Mouse (Mus musculus) limb, embryonic 14.5 days (tissue): ENCODE data around the gene Sema7a. TPM values are rescaled to one million over a fixed set of nuclear protein-coding genes. Genes with fewer than 3 reads are reported as not detected.

ENCODE experiments used
- ATAC-seq: fragments of 200-750 bp; cut with Nextera tagmentation; 2 replicates; pipeline ENCODE4 v1.8.0; 2017; ENCODE audit warnings: low read depth, moderate number of reproducible peaks, moderate TSS enrichment; ENCODE audit not compliant: low FRiP score
- DNase-seq: peaks from one replicate; pipeline ENCODE4 v3.0.0-alpha.2; 2015; ENCODE audit warnings: low spot score
- H3K27ac ChIP-seq: fragments of 300-500 bp; sonication (generic); replicated peaks from 2 replicates; pipeline ENCODE4 v1.5.1; 2014; ENCODE audit warnings: low read depth, mild to moderate bottlenecking, low read length, moderate library complexity, mixed read lengths
- H3K27me3 ChIP-seq: fragments of 300-500 bp; sonication (generic); 2 replicates; pipeline ENCODE4 v1.6.1; 2014; ENCODE audit warnings: low read length, mixed read lengths; ENCODE audit not compliant: control insufficient read depth, insufficient read depth
- H3K36me3 ChIP-seq: fragments of 300-500 bp; sonication (generic); 2 replicates; pipeline ENCODE4 v1.6.1; 2014; ENCODE audit warnings: mild to moderate bottlenecking, low read length, moderate library complexity, mixed read lengths; ENCODE audit not compliant: control insufficient read depth, insufficient read depth
- H3K4me1 ChIP-seq: fragments of 300-500 bp; sonication (generic); 2 replicates; pipeline ENCODE4 v1.6.1; 2014; ENCODE audit warnings: antibody characterized with exemption, low read length, mixed read lengths; ENCODE audit not compliant: control insufficient read depth, insufficient read depth
- H3K4me2 ChIP-seq: fragments of 300-500 bp; sonication (generic); replicated peaks from 2 replicates; pipeline ENCODE4 v1.6.1; 2014; ENCODE audit warnings: low read depth, mild to moderate bottlenecking, low read length, moderate library complexity; ENCODE audit not compliant: severe bottlenecking
- H3K4me3 ChIP-seq: fragments of 300-500 bp; sonication (generic); replicated peaks from 2 replicates; pipeline ENCODE4 v1.5.1; 2014; ENCODE audit warnings: low read length
- H3K9ac ChIP-seq: fragments of 300-500 bp; sonication (generic); 2 replicates; pipeline ENCODE4 v1.6.1; 2014; ENCODE audit warnings: mild to moderate bottlenecking, low read depth, low read length, moderate library complexity; ENCODE audit not compliant: severe bottlenecking
- H3K9me3 ChIP-seq: fragments of 300-500 bp; sonication (generic); 2 replicates; pipeline ENCODE4 v1.6.1; 2016; ENCODE audit warnings: low read length; ENCODE audit not compliant: control insufficient read depth
- POLR2A ChIP-seq: fragments of 200-500 bp; IDR thresholded peaks from 2 replicates; pipeline ENCODE4 v1.8.0; 2012; ENCODE audit warnings: inconsistent platforms, mild to moderate bottlenecking, moderate library complexity, borderline replicate concordance; ENCODE audit not compliant: insufficient read depth, insufficient read length; ENCODE audit errors: extremely low read depth
- WGBS: fragments of 180-500 bp; shearing (Covaris S2); extraction: QIAGEN DNeasy Blood & Tissue Kit; methylation state at CpG from one replicate; pipeline ENCODE4 v1.1.7; 2014; 5-methylcytosine and 5-hydroxymethylcytosine counted together
- polyA plus RNA-seq, 2 experiments: library from polyadenylated mRNA; depleted of rRNA in 1 of 2; stranded (reverse) in 1 of 2; unstranded in 1 of 2; fragments of >200 nt; fragmentation: Nextera tagmentation in 1 of 2; extraction: Ambion mirVana in 1 of 2; gene quantifications; 2 replicates each; pipeline versions ENCODE4 v1.2.1 to v1.2.3; 2012 to 2014

Sema7a gene
- polyA plus RNA-seq, 2 experiments = 1.1 to 7.4 TPM

GRCm38 (mm10) chr9:57903589-57904249 lies 36.2 kb upstream of the Sema7a start:
- TF ChIP-seq POLR2A = no peak
- no peak for DNase-seq
- WGBS = 66% methylated on average over 8 of the region's 8 CpGs

GRCm38 (mm10) chr9:57904250-57904644 lies 35.7 kb upstream of the Sema7a start:
- Histone ChIP-seq H3K4me3 (no peak overlapping the region), H3K27ac (no peak overlapping the region), H3K4me1 (no peaks in the 10 kb centered on the region), H3K9me3 (no peaks in the 10 kb centered on the region), H3K4me2 (no peak overlapping the region), H3K27me3 (no peaks in the 10 kb centered on the region), H3K9ac (no peak overlapping the region), H3K36me3 (no peaks in the 10 kb centered on the region)
- TF ChIP-seq POLR2A = no peak
- WGBS = 80% methylated on average over 5 of the region's 5 CpGs
- no peak for ATAC-seq
- DNase-seq = no peak

More at GRCm38 (mm10) chr9:57903589-57904249, 36.2 kb upstream of the Sema7a start:
- Histone ChIP-seq H3K27ac (no peak overlapping the region), H3K9me3 (no peaks in the 10 kb centered on the region), H3K36me3 (no peaks in the 10 kb centered on the region), H3K4me3 (no peak overlapping the region), H3K9ac (no peak overlapping the region), H3K4me2 (no peak overlapping the region), H3K27me3 (no peaks in the 10 kb centered on the region), H3K4me1 (no peaks in the 10 kb centered on the region)
- no peak for ATAC-seq

- 0 out of 2 replicates have a peak, but pooled peaks cover 7% of the 10 kb centered on the region for H3K4me1 ChIP-seq
- H3K27me3 ChIP-seq = no peaks in the 10 kb centered on the region
- H3K9ac ChIP-seq = no peak overlapping the region
- no peak overlapping the region for H3K4me2 ChIP-seq
- WGBS = 81% methylated on average over 6 of the region's 6 CpGs
- no peak for TF ChIP-seq POLR2A
- no peaks in the 10 kb centered on the region for H3K9me3 ChIP-seq
- H3K4me3 ChIP-seq = no peak overlapping the region
- H3K36me3 ChIP-seq = no peaks in the 10 kb centered on the region
- H3K27ac ChIP-seq = no peak overlapping the region
- DNase-seq (no peak), ATAC-seq (no peak)
These were observed 32.7 kb upstream of the Sema7a start for GRCm38 (mm10) chr9:57907206-57907605.

GRCm38 (mm10) chr9:57910254-57911160 lies 29.4 kb upstream of the Sema7a start, which contains the start of gene Ubl7:
Ubl7 (plus strand) TSS chr9:57910979.
- peak; percentile 94 for ATAC-seq
- Histone ChIP-seq H3K4me3 (peak within 1 kb of the TSS; percentile 74), H3K9ac (peak within 1 kb of the TSS; percentile 59), H3K27ac (peak within 1 kb of the TSS; percentile 75), H3K4me1 (0 out of 2 replicates have a peak, but pooled peaks cover 7% of the 10 kb centered on the region), H3K9me3 (no peaks in the 10 kb centered on the region), H3K27me3 (no peaks in the 10 kb centered on the region), H3K4me2 (peak within 1 kb of the TSS; percentile 73), H3K36me3 (peaks cover 14% of the 10 kb centered on the region)
- peak; percentile 91; the same call in 1 of the 2 replicates for TF ChIP-seq POLR2A
- peak; percentile 93 for DNase-seq
- under 1% methylated on average over 45 of the region's 47 CpGs for WGBS

- no peak overlapping the region for H3K4me2 ChIP-seq
- H3K9ac ChIP-seq = no peak overlapping the region
- DNase-seq (no peak), ATAC-seq (no peak)
- no peak overlapping the region for H3K27ac ChIP-seq
- H3K4me1 ChIP-seq = 0 out of 2 replicates have a peak, but pooled peaks cover 7% of the 10 kb centered on the region
- H3K36me3 ChIP-seq = peaks cover 18% of the 10 kb centered on the region
- H3K27me3 ChIP-seq = no peaks in the 10 kb centered on the region
- H3K4me3 ChIP-seq = no peak overlapping the region
- no peak for TF ChIP-seq POLR2A
- 84% methylated on average over 5 of the region's 5 CpGs for WGBS
- H3K9me3 ChIP-seq = no peaks in the 10 kb centered on the region
These were observed 27.3 kb upstream of the Sema7a start for GRCm38 (mm10) chr9:57912571-57912970.
